Mouse (Mus musculus) left cerebral cortex, adult 11 months (tissue): ENCODE results near the gene Smg1.
"Not testable (repeated sequence)": the region's sequence is repeated elsewhere in the genome, so short reads cannot be mapped to it uniquely, and the experiment has no call there.

Experiments
- DNase-seq: peaks from one replicate; pipeline ENCODE4 v3.0.0; 2022; ENCODE audit warnings: low spot score

Smg1 gene

GRCm38 (mm10) chr7:118249563-118249962 is 6.1 kb upstream of the Smg1 start:
- DNase-seq: no peak

- no peak for DNase-seq
Measured at GRCm38 (mm10) chr7:118248069-118248468, 4.6 kb upstream of the Smg1 start.

- DNase-seq: no peak
Measured at GRCm38 (mm10) chr7:118245260-118245659, 1.8 kb upstream of the Smg1 start.

GRCm38 (mm10) chr7:118242911-118243412 is 508 bp downstream of the Smg1 start:
- peak; percentile 35 for DNase-seq

- DNase-seq: no peak
Measured at GRCm38 (mm10) chr7:118242309-118242708, 1.2 kb downstream of the Smg1 start.

- no peak for DNase-seq
Measured at GRCm38 (mm10) chr7:118240402-118240801, 3.1 kb downstream of the Smg1 start.

GRCm38 (mm10) chr7:118239996-118240395 is 3.5 kb downstream of the Smg1 start:
- no peak for DNase-seq

- DNase-seq: no peak
Measured at GRCm38 (mm10) chr7:118236949-118237348, 6.5 kb downstream of the Smg1 start.

- DNase-seq: no peak
Measured at GRCm38 (mm10) chr7:118234236-118234635, 9.2 kb downstream of the Smg1 start.

GRCm38 (mm10) chr7:118232613-118233012 is 10.9 kb downstream of the Smg1 start:
- no peak for DNase-seq

GRCm38 (mm10) chr7:118219777-118220176 is 23.7 kb downstream of the Smg1 start:
- no peak for DNase-seq

GRCm38 (mm10) chr7:118206396-118206795 is 37.1 kb downstream of the Smg1 start:
- DNase-seq: no peak

GRCm38 (mm10) chr7:118195756-118196155 is 47.7 kb downstream of the Smg1 start:
- no peak for DNase-seq

GRCm38 (mm10) chr7:118185878-118186277 is 57.6 kb downstream of the Smg1 start:
- no peak for DNase-seq

GRCm38 (mm10) chr7:118184604-118185003 is 58.9 kb downstream of the Smg1 start:
- DNase-seq: no peak

GRCm38 (mm10) chr7:118181123-118181522 is 62.3 kb downstream of the Smg1 start:
- no peak for DNase-seq

GRCm38 (mm10) chr7:118179782-118180181 is 63.7 kb downstream of the Smg1 start:
- no peak for DNase-seq

- no peak for DNase-seq
Measured at GRCm38 (mm10) chr7:118175821-118176355, 67.6 kb downstream of the Smg1 start.

- not testable (repeated sequence) for DNase-seq
Measured at GRCm38 (mm10) chr7:118170125-118170524, 73.3 kb downstream of the Smg1 start.

- DNase-seq: no peak
Measured at GRCm38 (mm10) chr7:118163006-118163405, 80.5 kb downstream of the Smg1 start.

- peak; percentile 42 for DNase-seq
Measured at GRCm38 (mm10) chr7:118160121-118160520, 83.3 kb downstream of the Smg1 start.

GRCm38 (mm10) chr7:118156461-118156860 is 87.0 kb downstream of the Smg1 start:
- no peak for DNase-seq

GRCm38 (mm10) chr7:118154150-118154549 is 89.3 kb downstream of the Smg1 start:
- DNase-seq: no peak

- DNase-seq: no peak
Measured at GRCm38 (mm10) chr7:118143602-118144001, 99.9 kb downstream of the Smg1 start.
